Mouse (Mus musculus): ENCODE results near the gene Aipl1.

The Aipl1 gene

GRCm38 (mm10) chr11:71984093-71984492, 53.2 kb downstream of the Aipl1 start:
- no peak for DNase-seq (ENCODE audit: extremely low spot score, low read depth, low spot score)

Data from hindlimb bud, embryonic 11.5 days (tissue).